Mouse (Mus musculus) small intestine, adult 2 months (tissue): Measurements from ENCODE around the gene Serpinc1.

Experiments
- CTCF ChIP-seq: fragments of 200-500 bp; IDR thresholded peaks from 2 replicates; pipeline ENCODE4 v1.5.1; 2012; ENCODE audit warnings: low read depth, mild to moderate bottlenecking, control low read depth, inconsistent platforms, low read length, moderate library complexity, mixed read lengths; ENCODE audit not compliant: insufficient replicate concordance, insufficient read length; ENCODE audit errors: extremely low read depth
- POLR2A ChIP-seq: fragments of 200-500 bp; IDR thresholded peaks from 2 replicates; pipeline ENCODE4 v1.6.1; 2012; ENCODE audit warnings: low read depth, mild to moderate bottlenecking, control low read depth, inconsistent platforms, low read length, moderate library complexity

DNA sequence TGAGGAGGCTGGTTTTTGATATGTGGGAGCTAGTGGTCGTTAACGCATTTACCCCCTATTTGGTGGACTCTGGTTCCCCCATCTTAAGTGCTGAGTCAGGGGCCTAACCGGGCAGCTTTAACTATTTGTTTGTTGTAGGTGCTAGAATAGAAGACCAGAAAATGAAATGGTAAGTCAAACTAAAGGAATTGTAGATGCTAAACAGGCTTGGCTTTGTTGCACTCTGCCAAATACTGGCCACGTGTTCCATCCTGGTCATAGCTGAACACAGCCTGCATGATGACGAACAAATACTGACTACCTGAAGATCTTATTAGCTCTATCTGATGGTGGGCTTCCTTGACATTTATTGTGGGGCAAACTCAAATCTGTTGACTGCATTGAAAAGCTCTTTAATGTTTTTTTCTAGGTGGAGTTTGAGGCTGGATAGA, 58.0 kb downstream of the Serpinc1 start:
- no peak for TF ChIP-seq CTCF
- TF ChIP-seq POLR2A = no peak
